Mouse (Mus musculus) E14TG2a.4 (cell line): ENCODE data around the gene Acot7.

Experiments
- CTCF ChIP-seq: conservative IDR thresholded peaks from 2 replicates; pipeline ENCODE4 v1.5.1; 2014; ENCODE audit warnings: low read length
- NANOG ChIP-seq: IDR thresholded peaks from 2 replicates; pipeline ENCODE4 v1.6.1; 2014; ENCODE audit warnings: borderline replicate concordance, low read length, mixed read lengths
- POU5F1 ChIP-seq: IDR thresholded peaks from 2 replicates; pipeline ENCODE4 v1.6.1; 2014; ENCODE audit warnings: low read length, borderline replicate concordance

DNA sequence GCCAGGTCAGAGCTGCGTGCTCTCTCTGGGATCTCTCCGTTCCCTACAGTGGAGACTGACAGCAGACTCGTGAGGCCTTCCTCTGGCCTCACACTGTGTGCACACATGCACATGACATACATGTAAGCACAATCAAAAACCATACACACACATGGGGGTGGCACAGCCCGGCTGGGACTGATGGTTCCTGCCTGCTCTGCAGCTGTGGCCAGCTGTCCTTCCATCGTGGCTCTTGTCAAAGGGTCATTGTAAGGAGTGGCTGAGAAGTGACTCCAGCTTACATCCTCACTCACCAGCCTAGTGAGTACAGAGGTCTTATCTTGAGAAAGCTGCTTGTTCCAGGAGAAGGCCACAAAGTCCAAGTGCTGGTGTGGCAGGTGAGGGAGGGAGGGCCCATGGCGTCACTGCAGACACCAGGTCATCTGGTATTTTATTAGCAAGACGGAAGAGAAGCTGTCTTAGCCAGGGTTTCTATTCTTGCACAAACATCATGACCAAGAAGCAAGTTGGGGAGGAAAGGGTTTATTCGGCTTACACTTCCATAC lies 37.0 kb downstream of the Acot7 start:
- TF ChIP-seq CTCF (no peak), NANOG (no peak), POU5F1 (no peak)
